Mouse (Mus musculus) stomach, postnatal 0 days (tissue): ENCODE data around the gene Cyp4a32. TPM values are rescaled to one million over a fixed set of nuclear protein-coding genes. Genes with fewer than 3 reads are reported as not detected.
"Not testable (repeated sequence)": the region's sequence is repeated elsewhere in the genome, so short reads cannot be mapped to it uniquely, and the experiment has no call there.

Experiments
- ATAC-seq: fragments of 200-750 bp; cut with Nextera tagmentation; 2 replicates; pipeline ENCODE4 v1.8.0; 2017; ENCODE audit not compliant: low FRiP score, low TSS enrichment
- DNase-seq: peaks from one replicate; pipeline ENCODE4 v3.0.0-alpha.2; 2016; ENCODE audit warnings: low spot score
- H3K27ac ChIP-seq: fragments of 300-500 bp; sonication (generic); replicated peaks from 2 replicates; pipeline ENCODE4 v1.5.1; 2014; ENCODE audit warnings: mild to moderate bottlenecking, control low read depth
- H3K27me3 ChIP-seq: fragments of 300-500 bp; sonication (generic); 2 replicates; pipeline ENCODE4 v1.6.1; 2014; ENCODE audit warnings: low read length; ENCODE audit not compliant: control insufficient read depth, insufficient read depth
- H3K36me3 ChIP-seq: fragments of 300-500 bp; sonication (generic); 2 replicates; pipeline ENCODE4 v1.6.1; 2014; ENCODE audit warnings: low read length, mixed read lengths; ENCODE audit not compliant: control insufficient read depth, insufficient read depth
- H3K4me1 ChIP-seq: fragments of 300-500 bp; sonication (generic); replicated peaks from 2 replicates; pipeline ENCODE4 v1.6.1; 2014; ENCODE audit warnings: antibody characterized with exemption; ENCODE audit not compliant: control insufficient read depth, insufficient read depth
- H3K4me2 ChIP-seq: fragments of 300-500 bp; sonication (generic); replicated peaks from 2 replicates; pipeline ENCODE4 v1.6.1; 2014; ENCODE audit warnings: low read depth, mild to moderate bottlenecking, control low read depth, moderate library complexity
- H3K4me3 ChIP-seq: fragments of 300-500 bp; sonication (generic); 2 replicates; pipeline ENCODE4 v1.5.1; 2014; ENCODE audit warnings: low read depth, low read length, control low read depth
- H3K9ac ChIP-seq: fragments of 300-500 bp; sonication (generic); 2 replicates; pipeline ENCODE4 v1.6.1; 2014; ENCODE audit warnings: mild to moderate bottlenecking, low read length, control low read depth, mixed read lengths
- H3K9me3 ChIP-seq: fragments of 300-500 bp; sonication (generic); 2 replicates; pipeline ENCODE4 v1.6.1; 2016; ENCODE audit warnings: low read length; ENCODE audit not compliant: control insufficient read depth
- CTCF ChIP-seq: IDR thresholded peaks from 2 replicates; pipeline ENCODE4 v1.5.1; 2016; ENCODE audit warnings: antibody characterized with exemption, low read depth, mild to moderate bottlenecking, moderate library complexity
- EP300 ChIP-seq: optimal IDR thresholded peaks from 2 replicates; pipeline ENCODE3; 2016; ENCODE audit warnings: antibody characterized with exemption
- WGBS: fragments of 180-500 bp; shearing (Covaris S2); extraction: QIAGEN DNeasy Blood & Tissue Kit; methylation state at CpG from one replicate; pipeline ENCODE4 v1.1.7; 2014; 5-methylcytosine and 5-hydroxymethylcytosine counted together
- polyA plus RNA-seq: library from polyadenylated mRNA; unstranded; fragments of >200 nt; fragmentation: Nextera tagmentation; extraction: Ambion mirVana; gene quantifications from 2 replicates; pipeline ENCODE4 v1.2.1, GENCODE M21; 2015

Gene Cyp4a32
- polyA plus RNA-seq = 0.08 and 0.21 TPM in 2 replicates

DNA sequence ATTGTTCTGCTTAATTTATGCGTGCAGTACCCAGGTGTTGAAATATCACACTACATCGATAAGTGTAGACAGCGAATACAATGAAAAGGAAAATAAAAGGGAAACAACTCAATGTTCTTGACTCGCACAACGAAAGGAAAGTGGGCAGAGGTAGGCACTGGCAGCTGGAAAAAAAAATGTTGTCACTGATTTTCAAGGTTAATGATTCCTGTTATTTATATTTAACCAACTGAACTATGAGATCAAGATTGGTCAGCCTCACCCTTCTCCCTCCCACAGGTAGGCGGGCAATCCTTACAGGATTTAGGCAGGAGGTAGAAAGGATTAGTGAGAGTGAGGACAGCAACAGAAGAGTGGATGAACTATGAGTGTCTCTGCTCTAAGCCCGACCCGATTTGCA is at the start of gene Cyp4a32:
Gene Cyp4a32, plus strand, starts transcription at position 359 of the 400 bp plus-strand sequence.
- H3K36me3 ChIP-seq, H3K9me3 ChIP-seq, H3K4me3 ChIP-seq, H3K27me3 ChIP-seq, H3K27ac ChIP-seq, H3K9ac ChIP-seq, ATAC-seq, DNase-seq, H3K4me1 ChIP-seq, H3K4me2 ChIP-seq: not testable (repeated sequence)
- WGBS = 81% methylated on average over 8 of the region's 8 CpGs

DNA sequence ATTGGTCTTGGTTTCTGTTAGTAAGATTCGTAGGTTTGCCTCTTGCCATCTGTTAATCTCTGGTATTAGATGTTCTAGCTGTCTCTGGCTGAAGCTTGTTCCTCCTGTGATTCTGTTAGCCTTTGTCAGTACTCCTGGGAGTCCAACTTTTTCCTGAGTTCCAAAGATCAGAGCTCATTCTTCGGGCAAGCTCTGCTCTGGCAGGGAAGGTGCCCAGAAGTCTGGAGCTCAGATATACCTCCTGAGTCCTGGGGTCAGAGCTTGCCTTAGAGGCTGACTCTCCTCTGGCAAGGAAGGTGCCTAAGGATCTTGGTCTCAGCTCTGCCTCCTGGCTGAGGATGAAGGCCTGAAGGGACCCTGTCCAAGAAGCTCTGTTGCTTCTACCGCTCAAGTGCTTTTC is 48.0 kb upstream of the Cyp4a32 start:
- Histone ChIP-seq H3K4me2 (no peak overlapping the region), H3K36me3 (no peaks in the 10 kb centered on the region), H3K27me3 (no peaks in the 10 kb centered on the region), H3K4me1 (no peaks in the 10 kb centered on the region), H3K27ac (no peak overlapping the region), H3K9me3 (no peaks in the 10 kb centered on the region), H3K9ac (no peak overlapping the region), H3K4me3 (no peak overlapping the region)
- TF ChIP-seq EP300 (no peak), CTCF (no peak)
- DNase-seq = no peak
- WGBS = 82% methylated on average over 3 of the region's 3 CpGs
- no peak for ATAC-seq

DNA sequence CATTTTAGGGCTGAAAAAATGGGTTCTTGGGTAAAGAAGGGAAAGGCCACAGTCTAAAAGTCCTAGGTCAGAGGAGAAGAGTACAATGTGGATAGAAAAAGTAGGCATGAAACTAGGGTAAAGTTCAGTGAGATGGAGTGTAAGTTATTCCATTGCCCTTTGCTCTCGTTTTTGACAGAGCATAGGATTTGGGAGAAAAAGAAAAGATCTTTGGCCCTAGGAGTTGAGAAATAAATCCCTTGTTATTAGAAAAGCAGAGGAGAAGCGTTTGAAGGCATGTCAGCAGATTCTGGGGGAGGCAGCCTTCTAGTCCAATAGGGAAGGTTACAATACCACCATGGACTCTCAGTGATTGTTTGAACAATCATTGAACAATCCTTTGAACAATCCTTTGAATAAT is 45.3 kb upstream of the Cyp4a32 start:
- no peak for ATAC-seq
- H3K36me3 ChIP-seq = no peaks in the 10 kb centered on the region
- no peaks in the 10 kb centered on the region for H3K27me3 ChIP-seq
- no peak overlapping the region for H3K27ac ChIP-seq
- H3K4me1 ChIP-seq = no peaks in the 10 kb centered on the region
- H3K4me2 ChIP-seq = no peak overlapping the region
- no peak for DNase-seq
- no peaks in the 10 kb centered on the region for H3K9me3 ChIP-seq
- H3K9ac ChIP-seq = no peak overlapping the region
- WGBS = 43% methylated on average over 2 of the region's 2 CpGs
- TF ChIP-seq CTCF = no peak
- TF ChIP-seq EP300 = no peak
- no peak overlapping the region for H3K4me3 ChIP-seq

DNA sequence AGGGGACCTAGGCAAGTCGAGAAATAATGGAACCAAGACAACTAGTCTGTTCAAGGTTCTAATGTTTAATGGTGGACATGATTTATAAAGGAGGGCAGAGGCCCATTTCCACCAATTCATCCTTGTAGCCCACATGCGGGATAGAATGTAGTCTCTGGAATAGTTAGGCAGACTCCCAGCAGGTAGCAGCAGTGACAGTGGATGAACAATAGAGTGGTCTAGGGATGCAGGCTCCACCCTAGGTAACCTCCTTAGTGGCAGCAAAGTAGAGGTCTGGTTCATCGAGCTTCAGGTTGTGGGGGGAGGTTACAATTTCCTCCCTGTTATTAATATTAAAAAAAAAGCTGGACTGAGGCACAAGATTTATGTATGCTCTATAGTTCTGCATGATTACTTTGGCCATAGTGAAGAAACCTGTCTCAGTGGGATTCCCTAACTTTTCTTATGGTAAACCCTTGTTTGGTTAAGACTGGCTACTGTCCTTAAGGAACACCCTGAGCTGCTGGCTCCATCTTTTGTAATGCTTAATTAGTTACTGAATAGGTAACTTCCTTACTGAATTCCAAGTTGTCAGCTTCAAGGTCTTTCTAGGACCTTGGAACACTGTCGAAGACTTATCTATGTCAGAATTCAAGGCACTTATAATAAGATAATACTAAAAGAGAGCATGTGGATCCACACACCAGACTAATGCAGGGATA is 42.8 kb upstream of the Cyp4a32 start:
- ATAC-seq (no peak), DNase-seq (no peak)
- Histone ChIP-seq H3K27me3 (no peaks in the 10 kb centered on the region), H3K36me3 (no peaks in the 10 kb centered on the region), H3K9me3 (no peaks in the 10 kb centered on the region), H3K9ac (no peak overlapping the region), H3K4me3 (no peak overlapping the region), H3K4me1 (no peaks in the 10 kb centered on the region), H3K27ac (no peak overlapping the region), H3K4me2 (no peak overlapping the region)
- no peak for TF ChIP-seq EP300
- TF ChIP-seq CTCF = no peak
- whole genome bisulfite sequencing = 72% methylated on average over 4 of the region's 4 CpGs

DNA sequence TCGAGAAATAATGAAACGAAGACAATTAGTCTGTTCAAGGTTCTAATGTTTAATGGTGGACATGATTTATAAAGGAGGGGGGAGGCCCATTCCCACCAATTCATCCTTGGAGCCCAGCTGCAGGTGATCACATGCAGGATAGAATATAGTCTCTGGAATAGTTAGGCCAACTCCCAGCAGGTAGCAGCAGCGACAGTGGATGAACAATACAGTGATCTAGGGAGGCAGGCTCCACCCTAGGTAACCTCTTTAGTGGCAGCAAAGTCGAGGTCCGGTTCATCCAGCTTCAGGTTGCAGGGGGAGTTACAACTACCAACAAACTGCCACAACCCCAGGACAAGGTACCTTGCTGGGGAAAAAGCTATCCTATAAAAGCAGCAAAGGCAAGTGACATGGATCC is 39.5 kb upstream of the Cyp4a32 start:
- H3K9ac ChIP-seq, H3K27me3 ChIP-seq, H3K36me3 ChIP-seq, H3K27ac ChIP-seq, H3K4me1 ChIP-seq, DNase-seq, H3K9me3 ChIP-seq, H3K4me2 ChIP-seq, H3K4me3 ChIP-seq, ATAC-seq: not testable (repeated sequence)
- WGBS = 67% methylated on average over 5 of the region's 5 CpGs

DNA sequence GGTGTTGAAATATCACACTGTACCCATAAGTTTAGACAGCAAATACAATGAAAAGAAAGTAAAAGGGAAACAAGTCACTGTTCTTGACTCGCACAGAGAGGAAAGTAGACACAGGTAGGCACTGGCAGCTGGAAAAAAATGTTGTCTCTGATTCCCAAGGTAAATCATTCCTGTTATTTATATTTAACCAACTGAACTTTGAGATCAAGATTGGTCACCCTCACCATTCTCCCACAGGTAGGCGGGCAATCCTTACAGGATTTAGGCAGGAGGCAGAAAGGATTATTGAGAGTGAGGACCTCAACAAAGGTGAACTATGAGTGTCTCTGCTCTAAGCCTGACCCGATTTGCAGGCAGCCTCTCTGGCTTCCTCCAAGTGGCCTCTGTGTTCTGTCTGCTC is 37.4 kb upstream of the Cyp4a32 start, which contains the start of gene Cyp4a31:
Gene Cyp4a31, plus strand, starts transcription at position 249 of the 400 bp plus-strand sequence.
- TF ChIP-seq CTCF = no peak
- TF ChIP-seq EP300 = no peak
- ATAC-seq (no peak), DNase-seq (no peak)
- no peaks in the 10 kb centered on the region for H3K9me3 ChIP-seq
- no peaks in the 10 kb centered on the region for H3K36me3 ChIP-seq
- no peak within 1 kb of the TSS for H3K27ac ChIP-seq
- H3K9ac ChIP-seq = no peak within 1 kb of the TSS
- no peaks in the 10 kb centered on the region for H3K4me1 ChIP-seq
- WGBS = 74% methylated on average over 3 of the region's 3 CpGs
- no peak within 1 kb of the TSS for H3K4me3 ChIP-seq
- H3K27me3 ChIP-seq = no peaks in the 10 kb centered on the region
- H3K4me2 ChIP-seq = no peak within 1 kb of the TSS

DNA sequence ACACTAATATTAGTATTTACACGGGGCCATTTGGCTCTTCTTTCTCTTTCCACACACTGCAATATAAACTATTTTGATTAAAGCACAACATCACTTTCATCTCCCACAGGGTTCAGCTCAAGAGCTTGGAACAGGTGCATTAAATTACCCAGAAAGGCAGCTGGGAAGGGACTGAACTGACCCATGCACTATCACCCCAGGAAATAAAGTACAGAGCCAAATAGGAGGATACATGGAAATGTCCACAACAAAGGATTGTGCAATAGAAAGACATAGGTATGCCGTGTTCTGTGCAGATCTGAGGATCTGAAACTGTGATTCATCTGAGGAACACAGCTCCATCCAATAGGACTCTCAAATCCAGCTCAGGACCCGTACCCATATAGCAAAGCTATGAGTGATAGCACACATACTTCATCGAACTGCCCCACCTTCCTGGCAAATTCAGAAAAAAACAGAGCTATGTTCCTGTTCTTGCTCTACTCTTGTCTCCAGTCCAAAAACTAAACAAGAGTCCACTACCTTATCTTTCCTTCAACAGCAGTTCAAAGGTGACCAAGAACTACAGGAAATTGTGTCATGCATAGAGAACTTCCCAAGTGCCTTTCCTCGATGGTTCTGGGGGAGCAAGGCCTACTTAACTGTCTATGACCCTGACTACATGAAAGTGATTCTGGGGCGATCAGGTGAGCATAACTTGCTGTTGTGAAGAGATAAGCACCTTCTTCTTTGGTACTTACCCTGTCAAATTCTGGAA is 36.1 kb upstream of the Cyp4a32 start:
- H3K36me3 ChIP-seq, H3K4me3 ChIP-seq, H3K27ac ChIP-seq, DNase-seq, H3K9ac ChIP-seq, H3K4me2 ChIP-seq, H3K4me1 ChIP-seq, ATAC-seq, H3K9me3 ChIP-seq, H3K27me3 ChIP-seq: not testable (repeated sequence)
- 65% methylated on average over 6 of the region's 6 CpGs for WGBS
